In genomic region chr5:89821175-89821574, GRCm38 (mm10) we compare ENCODE assay signal across 27 mouse cellular contexts.
"Had no signal": no experiment of that assay in that cellular context is flagged by ENCODE, and none has a peak within 500 bp of the region (broad histone marks: within the 10 kb centered on the region; RNA-seq: fewer than 3 reads in every experiment).

No protein-coding gene starts in this region.

- H3K9ac ChIP-seq: heart, embryonic 12.5 days; hindbrain, embryonic 12.5 days; hindbrain, embryonic 14.5 days; intestine, embryonic 15.5 days; limb, embryonic 12.5 days; liver, embryonic 13.5 days; liver, embryonic 15.5 days had no signal

- H3K27me3 ChIP-seq: heart, embryonic 12.5 days; hindbrain, embryonic 12.5 days; intestine, embryonic 15.5 days; limb, embryonic 12.5 days; liver, embryonic 13.5 days; liver, embryonic 15.5 days had no signal

- ATAC-seq: hindbrain, embryonic 16.5 days; inflammation-experienced regulatory T-cells, adult 6 months; intestine, embryonic 15.5 days; intestine, postnatal 0 days had no signal

- H3K27ac ChIP-seq: heart, embryonic 10.5 days; hindbrain, embryonic 10.5 days; hindbrain, embryonic 12.5 days; hindbrain, embryonic 14.5 days; intestine, embryonic 15.5 days; layer of hippocampus, adult 2 months; left cerebral cortex, adult 2 months; limb, embryonic 10.5 days; limb, embryonic 12.5 days; liver, embryonic 13.5 days; liver, embryonic 15.5 days had no signal

- H3K36me3 ChIP-seq: heart, embryonic 10.5 days; heart, embryonic 12.5 days; hindbrain, embryonic 10.5 days; hindbrain, embryonic 12.5 days; intestine, embryonic 15.5 days; limb, embryonic 10.5 days; limb, embryonic 12.5 days; liver, embryonic 13.5 days; liver, embryonic 15.5 days had no signal

- DNase-seq: gastrocnemius, postnatal 14 days; gastrocnemius, postnatal 36 days; heart, adult 11 months; heart, postnatal 10 days; heart, postnatal 4 days; kidney, adult 18-20 months; kidney, adult 8-10 months; kidney, postnatal 10 days; kidney, postnatal 25 days; kidney, postnatal 4 days; liver; liver, embryonic 13.5 days had no signal

- H3K4me2 ChIP-seq: heart, embryonic 12.5 days; hindbrain, embryonic 12.5 days; hindbrain, embryonic 14.5 days; intestine, embryonic 15.5 days; limb, embryonic 12.5 days; liver, embryonic 11.5 days; liver, embryonic 13.5 days; liver, embryonic 15.5 days had no signal

- H3K4me3 ChIP-seq: heart, embryonic 10.5 days; heart, embryonic 12.5 days; hindbrain, embryonic 10.5 days; hindbrain, embryonic 12.5 days; intestine, embryonic 15.5 days; layer of hippocampus, adult 2 months; left cerebral cortex, adult 2 months; limb, embryonic 10.5 days; limb, embryonic 12.5 days; liver, embryonic 13.5 days; liver, embryonic 15.5 days had no signal

- H3K9me3 ChIP-seq: heart, embryonic 10.5 days; heart, embryonic 12.5 days; hindbrain, embryonic 10.5 days; hindbrain, embryonic 12.5 days; intestine, embryonic 15.5 days; limb, embryonic 10.5 days; limb, embryonic 12.5 days; liver, embryonic 13.5 days; liver, embryonic 15.5 days had no signal

- H3K4me1 ChIP-seq: heart, embryonic 10.5 days; heart, embryonic 12.5 days; hindbrain, embryonic 12.5 days; intestine, embryonic 15.5 days; limb, embryonic 10.5 days; liver, embryonic 15.5 days had no signal
